Mouse (Mus musculus): ENCODE measurements around the gene Gm49711.

The Gm49711 gene

GRCm38 (mm10) chr16:92057852-92058643, at the start of gene Gm49711, which contains the start of the genes Mrps6 and Slc5a3:
Gene Gm49711, plus strand, starts transcription at chr16:92058316.
Gene Mrps6, plus strand, starts transcription at chr16:92058270.
Gene Slc5a3, plus strand, starts transcription at chr16:92058322.
- peak; percentile 93 for DNase-seq (ENCODE audit: low read depth, low spot score)

- DNase-seq (ENCODE audit: low read depth, low spot score), result no peak
Observed at GRCm38 (mm10) chr16:92009586-92009985, 48.5 kb upstream of the Gm49711 start.

GRCm38 (mm10) chr16:92016792-92017191, 41.3 kb upstream of the Gm49711 start:
- no peak for DNase-seq (ENCODE audit: low read depth, low spot score)

- DNase-seq (ENCODE audit: low read depth, low spot score), result no peak
Observed at GRCm38 (mm10) chr16:92019141-92020118, 38.7 kb upstream of the Gm49711 start.

GRCm38 (mm10) chr16:92021656-92022400, 36.3 kb upstream of the Gm49711 start:
- no peak for DNase-seq (ENCODE audit: low read depth, low spot score)

- no peak for DNase-seq (ENCODE audit: low read depth, low spot score)
Observed at GRCm38 (mm10) chr16:92022494-92023283, 35.4 kb upstream of the Gm49711 start.

GRCm38 (mm10) chr16:92033286-92033685, 24.8 kb upstream of the Gm49711 start:
- DNase-seq (ENCODE audit: low read depth, low spot score), result no peak

GRCm38 (mm10) chr16:92034676-92035075, 23.4 kb upstream of the Gm49711 start:
- DNase-seq (ENCODE audit: low read depth, low spot score), result no peak

- DNase-seq (ENCODE audit: low read depth, low spot score), result no peak
Observed at GRCm38 (mm10) chr16:92036701-92037100, 21.4 kb upstream of the Gm49711 start.

GRCm38 (mm10) chr16:92037891-92038607, 20.1 kb upstream of the Gm49711 start:
- no peak for DNase-seq (ENCODE audit: low read depth, low spot score)

GRCm38 (mm10) chr16:92039421-92039820, 18.7 kb upstream of the Gm49711 start:
- no peak for DNase-seq (ENCODE audit: low read depth, low spot score)

- DNase-seq (ENCODE audit: low read depth, low spot score), result no peak
Observed at GRCm38 (mm10) chr16:92039966-92040365, 18.1 kb upstream of the Gm49711 start.

GRCm38 (mm10) chr16:92051777-92052310, 6.3 kb upstream of the Gm49711 start:
- no peak for DNase-seq (ENCODE audit: low read depth, low spot score)

GRCm38 (mm10) chr16:92052569-92052968, 5.5 kb upstream of the Gm49711 start:
- DNase-seq (ENCODE audit: low read depth, low spot score), result no peak

- no peak for DNase-seq (ENCODE audit: low read depth, low spot score)
Observed at GRCm38 (mm10) chr16:92056711-92057110, 1.4 kb upstream of the Gm49711 start.

- no peak for DNase-seq (ENCODE audit: low read depth, low spot score)
Observed at GRCm38 (mm10) chr16:92057456-92057851, 662 bp upstream of the Gm49711 start.

GRCm38 (mm10) chr16:92058644-92059620, 816 bp downstream of the Gm49711 start:
- DNase-seq (ENCODE audit: low read depth, low spot score), result peak; percentile 49

GRCm38 (mm10) chr16:92060213-92060612, 2.1 kb downstream of the Gm49711 start:
- no peak for DNase-seq (ENCODE audit: low read depth, low spot score)

- no peak for DNase-seq (ENCODE audit: low read depth, low spot score)
Observed at GRCm38 (mm10) chr16:92061586-92061985, 3.5 kb downstream of the Gm49711 start.

Data from A20 (cell line).